In the genomic region with DNA sequence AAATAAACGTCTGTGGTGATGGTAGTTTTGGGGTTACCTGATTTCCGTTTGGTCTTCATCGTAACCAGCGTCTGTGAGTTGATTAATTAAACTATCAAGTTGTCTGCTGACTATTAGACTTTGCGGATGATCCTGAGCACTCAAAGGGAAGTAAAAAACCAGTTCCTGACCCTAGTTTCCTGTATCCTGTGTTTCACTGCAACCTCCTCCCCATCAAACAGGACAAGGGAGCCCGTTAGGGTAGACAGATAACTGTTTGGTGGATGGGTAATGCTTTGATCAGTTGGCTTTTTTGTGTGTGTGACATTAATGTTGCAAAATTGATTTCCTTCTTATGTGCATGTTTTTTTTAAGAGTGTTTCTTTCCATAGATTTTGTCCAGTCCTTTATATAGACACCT, we compare ENCODE assay signal across 24 mouse cellular contexts. TPM values are rescaled to one million over a fixed set of nuclear protein-coding genes. Genes with fewer than 3 reads are reported as not detected.
A peak's percentile ranks its signal among the peaks of the same experiment; 100 is the strongest.
DNase-seq lines count a peak whose midpoint lies in the region; ATAC-seq and TF ChIP-seq lines count a peak whose summit lies in the region.
"Had no signal": no experiment of that assay in that cellular context is flagged by ENCODE, and none has a peak within 500 bp of the region (broad histone marks: within the 10 kb centered on the region; RNA-seq: fewer than 3 reads in every experiment).

No protein-coding gene starts in this region.

- no peaks in the 10 kb centered on the region for H3K36me3 ChIP-seq in heart, embryonic 16.5 days (ENCODE audit: control insufficient read depth, insufficient read depth)
- H3K36me3 ChIP-seq in heart, embryonic 12.5 days = no peaks in the 10 kb centered on the region
- H3K36me3 ChIP-seq in lung, embryonic 14.5 days (ENCODE audit: insufficient read depth) = no peaks in the 10 kb centered on the region
- H3K36me3 ChIP-seq: embryonic facial prominence, embryonic 10.5 days; forebrain, embryonic 15.5 days; heart, embryonic 13.5 days; midbrain, embryonic 10.5 days; neural tube, embryonic 13.5 days had no signal

- H3K9me3 ChIP-seq in heart, embryonic 16.5 days (replicated peaks; ENCODE audit: control insufficient read depth, low read length) = no peaks in the 10 kb centered on the region
- H3K9me3 ChIP-seq in heart, embryonic 12.5 days (replicated peaks) = no peaks in the 10 kb centered on the region
- H3K9me3 ChIP-seq in lung, embryonic 14.5 days (ENCODE audit: low read depth, low read length) = no peaks in the 10 kb centered on the region
- H3K9me3 ChIP-seq: embryonic facial prominence, embryonic 10.5 days; forebrain, embryonic 15.5 days; heart, embryonic 13.5 days; midbrain, embryonic 10.5 days; neural tube, embryonic 13.5 days had no signal

- no peak overlapping the region for H3K4me3 ChIP-seq in heart, embryonic 16.5 days (ENCODE audit: low read length)
- no peak overlapping the region for H3K4me3 ChIP-seq in heart, embryonic 12.5 days
- H3K4me3 ChIP-seq in lung, embryonic 14.5 days (ENCODE audit: low read depth, low read length) = no peak overlapping the region
- H3K4me3 ChIP-seq: embryonic facial prominence, embryonic 10.5 days; forebrain, embryonic 15.5 days; heart, embryonic 13.5 days; midbrain, embryonic 10.5 days; myocyte; neural tube, embryonic 13.5 days had no signal

- ATAC-seq in heart, embryonic 16.5 days (replicated peaks; ENCODE audit: extremely low read depth, insufficient read depth, low FRiP score) = no peak
- no peak for ATAC-seq in heart, embryonic 12.5 days (ENCODE audit: insufficient number of reproducible peaks, low FRiP score)
- no peak for ATAC-seq in lung, embryonic 14.5 days (ENCODE audit: insufficient read depth)
- peak; percentile 31; the same call in 1 of the 2 replicates for ATAC-seq in common myeloid progenitor, adult 5-6 weeks (replicated peaks; ENCODE audit: low read depth, poor library complexity, severe bottlenecking)
- ATAC-seq: forebrain, embryonic 15.5 days; midbrain, embryonic 16.5 days had no signal

- no peak overlapping the region for H3K4me2 ChIP-seq in heart, embryonic 16.5 days (ENCODE audit: low read depth, low read length)
- H3K4me2 ChIP-seq in heart, embryonic 12.5 days = no peak overlapping the region
- no peak overlapping the region for H3K4me2 ChIP-seq in lung, embryonic 14.5 days
- H3K4me2 ChIP-seq: forebrain, embryonic 15.5 days; heart, embryonic 13.5 days; hindbrain, embryonic 14.5 days; neural tube, embryonic 13.5 days had no signal

- peak; percentile 5 for DNase-seq in lung, embryonic 14.5 days
- no peak for DNase-seq in lung, postnatal 14 days
- DNase-seq in right cerebral cortex, adult 18-20 months = no peak
- no peak for DNase-seq in ovary, postnatal 14 days (ENCODE audit: low spot score)
- DNase-seq: adrenal gland, postnatal 14 days; B cell, adult 2 months; cerebellum, adult 9-10 months; gastrocnemius, postnatal 25 days; heart, postnatal 36 days; layer of hippocampus, postnatal 36 days; lung, adult 18-20 months; lung, postnatal 4 days; right cerebral cortex, postnatal 4 days had no signal

- H3K9ac ChIP-seq in heart, embryonic 16.5 days (ENCODE audit: low read length) = no peak overlapping the region
- H3K9ac ChIP-seq in heart, embryonic 12.5 days = no peak overlapping the region
- no peak overlapping the region for H3K9ac ChIP-seq in lung, embryonic 14.5 days
- H3K9ac ChIP-seq: forebrain, embryonic 15.5 days; heart, embryonic 13.5 days; hindbrain, embryonic 14.5 days; neural tube, embryonic 13.5 days had no signal

- TF ChIP-seq CTCF in lung, embryonic 14.5 days (IDR thresholded peaks at IDR 0.05; ENCODE audit: low read depth) = no peak

- WGBS in heart, embryonic 16.5 days = 72% methylated on average over 6 of the region's 6 CpGs
- WGBS in heart, embryonic 12.5 days = 77% methylated on average over 6 of the region's 6 CpGs
- 67% methylated on average over 6 of the region's 6 CpGs for WGBS in lung, embryonic 14.5 days

- H3K27ac ChIP-seq in heart, embryonic 16.5 days (ENCODE audit: low read length) = peak overlapping the region; percentile 37
- H3K27ac ChIP-seq in heart, embryonic 12.5 days (ENCODE audit: poor library complexity, severe bottlenecking) = no peak overlapping the region
- H3K27ac ChIP-seq in lung, embryonic 14.5 days (ENCODE audit: low read depth) = no peak overlapping the region
- H3K27ac ChIP-seq: embryonic facial prominence, embryonic 10.5 days; forebrain, embryonic 15.5 days; heart, embryonic 13.5 days; hindbrain, embryonic 14.5 days; midbrain, embryonic 10.5 days; neural tube, embryonic 13.5 days had no signal

- no peaks in the 10 kb centered on the region for H3K27me3 ChIP-seq in heart, embryonic 16.5 days (ENCODE audit: control insufficient read depth, insufficient read depth, low read length)
- no peaks in the 10 kb centered on the region for H3K27me3 ChIP-seq in heart, embryonic 12.5 days (replicated peaks)
- H3K27me3 ChIP-seq in lung, embryonic 14.5 days (ENCODE audit: insufficient read depth, low read length) = no peaks in the 10 kb centered on the region
- H3K27me3 ChIP-seq: forebrain, embryonic 15.5 days; heart, embryonic 13.5 days; neural tube, embryonic 13.5 days had no signal

- peaks cover 14% of the 10 kb centered on the region for H3K4me1 ChIP-seq in heart, embryonic 16.5 days (ENCODE audit: control insufficient read depth, insufficient read depth, low read length)
- H3K4me1 ChIP-seq in heart, embryonic 12.5 days (replicated peaks) = peaks cover 17% of the 10 kb centered on the region
- H3K4me1 ChIP-seq in lung, embryonic 14.5 days (ENCODE audit: insufficient read depth) = no peaks in the 10 kb centered on the region
- H3K4me1 ChIP-seq: embryonic facial prominence, embryonic 10.5 days; forebrain, embryonic 15.5 days; midbrain, embryonic 10.5 days had no signal

RNA-seq across cellular contexts. Expression of a gene that starts 12.2 kb away (rescaled TPM):
- 7.5 and 8.0 TPM in 2 replicates for polyA plus RNA-seq in heart, embryonic 16.5 days (2015; fragmentation: Nextera tagmentation; extraction: Ambion mirVana)
- polyA plus RNA-seq in heart, embryonic 12.5 days (2016; fragmentation: Nextera tagmentation; extraction: Ambion mirVana) = 9.9 and 10.1 TPM in 2 replicates
- polyA plus RNA-seq in lung, embryonic 14.5 days (2014; fragmentation: Nextera tagmentation; extraction: Ambion mirVana) = 9.1 and 9.7 TPM in 2 replicates
- 50.2 and 68.2 TPM in 2 replicates for total RNA-seq in common myeloid progenitor, adult 5-6 weeks (2017)
